Mouse (Mus musculus) T-helper 2 cell (primary cell): ENCODE measurements around the gene Krt82.

Source experiments
- in situ Hi-C: fragments of 300-600 bp; cut with MboI, MseI; formaldehyde crosslinking; loops from one replicate; pipeline ENCODE4 v1.15.1; 2025; ENCODE audit warnings: high pct_unique_total_duplicates

The Krt82 gene

DNA sequence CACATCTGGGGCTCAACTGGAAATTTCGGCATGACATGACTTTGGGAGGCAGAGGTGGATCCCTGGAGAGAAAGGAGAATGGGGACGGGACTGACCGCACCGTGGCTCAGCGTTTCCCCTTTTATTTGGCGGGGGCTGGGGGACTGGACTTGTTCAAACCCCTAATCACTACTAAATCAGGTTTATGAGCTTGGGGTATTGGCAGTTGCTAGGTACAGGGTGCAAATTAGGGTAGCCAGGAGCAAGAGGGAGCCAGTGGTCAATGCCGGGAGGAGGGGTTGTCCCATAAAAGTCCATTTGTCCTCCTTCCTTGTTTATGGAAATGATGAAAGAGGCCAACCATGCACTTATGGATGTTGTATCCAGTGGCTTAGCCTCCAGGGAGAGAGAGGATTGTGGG, at the start of gene Krt82:
Krt82 (minus strand) TSS at position 101 of the 400 bp plus-strand sequence.
- in situ Hi-C loops = no loop called here

- in situ Hi-C loops = no loop called here
Measured at GRCm38 (mm10) chr15:101599123-101599522, 48.7 kb upstream of the Krt82 start.

DNA sequence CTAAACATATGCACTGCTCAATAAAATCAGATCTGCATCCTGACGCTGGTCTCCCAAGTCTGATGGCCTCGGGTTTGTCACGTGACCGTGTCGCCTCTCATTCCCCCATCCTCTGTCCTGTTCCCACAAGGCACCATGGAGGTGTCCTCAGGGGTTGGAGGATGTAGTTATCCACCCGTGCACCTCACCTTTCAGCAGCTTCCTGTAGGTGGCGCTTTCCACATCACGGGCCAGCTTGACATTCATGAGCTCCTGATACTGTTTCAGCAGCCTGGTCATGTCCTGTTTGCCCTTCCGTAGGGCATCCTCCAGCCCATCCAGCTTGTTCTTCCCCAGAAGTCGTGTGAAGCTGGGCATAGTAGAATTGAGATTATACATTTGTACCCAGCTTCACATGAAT, 37.7 kb upstream of the Krt82 start:
- in situ Hi-C loops = no loop called here

- in situ Hi-C loops = no loop called here
Measured at GRCm38 (mm10) chr15:101584456-101584855, 34.0 kb upstream of the Krt82 start.

GRCm38 (mm10) chr15:101583211-101583965, 32.9 kb upstream of the Krt82 start:
- in situ Hi-C loops = no loop called here

GRCm38 (mm10) chr15:101581701-101582100, 31.2 kb upstream of the Krt82 start:
- in situ Hi-C loops = no loop called here

DNA sequence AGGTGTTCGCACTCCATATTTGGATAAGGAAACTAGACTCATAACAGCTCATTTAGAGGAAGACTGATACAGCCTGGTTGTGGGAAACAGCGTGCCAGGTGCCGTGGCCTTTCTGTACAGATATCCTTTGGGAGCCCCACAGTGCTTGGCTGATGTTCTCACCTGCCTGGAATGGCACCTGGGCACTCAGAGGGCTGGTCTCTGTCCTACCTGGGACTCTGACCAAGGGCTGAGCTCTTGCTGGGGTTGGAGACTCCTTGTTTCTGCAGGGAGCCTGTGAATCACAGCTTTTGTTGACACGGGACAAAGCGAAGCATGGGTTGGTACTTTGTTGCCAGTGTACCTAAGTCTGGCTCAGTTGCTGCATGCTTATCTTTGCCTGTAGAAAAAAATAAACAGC, 25.0 kb upstream of the Krt82 start:
- in situ Hi-C loops = no loop called here

DNA sequence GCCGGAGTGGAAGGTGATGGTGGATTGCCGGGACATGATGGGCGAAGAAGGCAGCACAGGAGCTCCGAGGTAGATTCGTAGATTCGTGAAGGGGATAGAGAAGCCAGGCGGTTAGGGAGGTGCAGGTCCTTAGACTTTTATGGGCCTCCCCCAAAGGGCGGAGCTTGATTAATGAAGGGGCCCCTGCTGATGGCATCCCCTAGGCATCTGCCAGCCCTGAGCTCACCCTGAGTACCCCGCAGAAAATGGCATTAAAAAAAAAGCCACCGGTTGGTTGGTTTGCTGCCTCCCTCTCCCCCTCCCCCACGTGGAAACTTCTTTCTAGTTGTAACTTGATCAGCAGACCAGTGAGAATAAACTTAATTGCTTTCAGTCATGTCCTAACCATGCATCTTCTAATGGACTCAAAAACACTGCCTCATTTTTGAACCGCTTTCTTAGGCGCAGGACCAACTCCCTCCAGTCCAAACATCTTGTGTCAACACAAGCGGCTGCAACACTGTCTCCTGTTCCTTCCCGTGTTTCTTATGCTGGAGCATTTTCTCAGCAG, 23.4 kb upstream of the Krt82 start, which contains the start of gene Krt75:
Krt75 (minus strand) TSS at position 109 of the 550 bp plus-strand sequence.
- in situ Hi-C loops = no loop called here

- in situ Hi-C loops = no loop called here
Measured at GRCm38 (mm10) chr15:101567780-101568179, 17.3 kb upstream of the Krt82 start.

- in situ Hi-C loops = no loop called here
Measured at GRCm38 (mm10) chr15:101562850-101563249, 12.4 kb upstream of the Krt82 start, which contains the start of gene Krt90. Gene Krt90, minus strand, starts transcription at chr15:101562950.

GRCm38 (mm10) chr15:101558034-101558646, 7.7 kb upstream of the Krt82 start:
- in situ Hi-C loops = no loop called here

DNA sequence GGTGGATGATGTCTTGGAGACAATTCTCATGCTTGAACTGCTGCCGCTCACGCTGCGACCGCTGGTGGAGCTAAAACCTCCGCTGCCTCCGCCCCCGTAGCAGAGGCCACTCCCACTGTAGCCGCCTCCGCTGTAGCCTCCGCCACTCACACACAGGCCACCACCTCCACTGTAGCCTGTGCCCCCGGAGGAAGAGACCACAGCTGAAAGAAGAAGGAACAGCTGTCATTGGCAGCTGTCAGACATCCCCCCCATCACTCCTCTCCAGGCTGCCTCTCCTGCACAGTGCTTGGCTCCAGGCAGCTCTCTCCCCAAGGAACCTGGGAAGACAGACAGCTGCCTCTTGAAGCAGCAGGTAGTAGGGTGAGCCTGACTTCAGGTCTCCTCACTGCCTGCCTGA, 2.7 kb upstream of the Krt82 start:
- in situ Hi-C loops = no loop called here

GRCm38 (mm10) chr15:101552188-101552587, 1.7 kb upstream of the Krt82 start:
- in situ Hi-C loops = no loop called here

GRCm38 (mm10) chr15:101544478-101544877, 6.0 kb downstream of the Krt82 start:
- in situ Hi-C loops = no loop called here

GRCm38 (mm10) chr15:101542543-101542942, 7.9 kb downstream of the Krt82 start:
- in situ Hi-C loops = no loop called here

DNA sequence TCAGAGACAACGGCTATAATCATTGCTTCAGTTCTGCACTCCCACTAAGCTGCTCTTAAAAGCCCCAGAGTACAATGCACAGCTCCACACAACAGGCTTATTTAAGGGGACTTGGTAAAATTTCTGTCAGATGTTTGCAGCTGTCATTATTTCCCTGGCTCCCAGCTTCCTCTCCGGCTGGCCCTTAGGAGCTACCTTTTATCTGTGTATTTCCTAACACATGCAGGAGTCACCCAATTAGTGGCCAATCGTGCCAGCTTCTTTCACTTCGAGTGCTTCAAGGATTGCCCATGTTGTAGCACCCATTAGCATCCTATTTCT, 11.9 kb downstream of the Krt82 start:
- in situ Hi-C loops = loop anchor here (10.0 kb wide), 1 partner anchor 436 kb away; no protein-coding TSS in a partner anchor

DNA sequence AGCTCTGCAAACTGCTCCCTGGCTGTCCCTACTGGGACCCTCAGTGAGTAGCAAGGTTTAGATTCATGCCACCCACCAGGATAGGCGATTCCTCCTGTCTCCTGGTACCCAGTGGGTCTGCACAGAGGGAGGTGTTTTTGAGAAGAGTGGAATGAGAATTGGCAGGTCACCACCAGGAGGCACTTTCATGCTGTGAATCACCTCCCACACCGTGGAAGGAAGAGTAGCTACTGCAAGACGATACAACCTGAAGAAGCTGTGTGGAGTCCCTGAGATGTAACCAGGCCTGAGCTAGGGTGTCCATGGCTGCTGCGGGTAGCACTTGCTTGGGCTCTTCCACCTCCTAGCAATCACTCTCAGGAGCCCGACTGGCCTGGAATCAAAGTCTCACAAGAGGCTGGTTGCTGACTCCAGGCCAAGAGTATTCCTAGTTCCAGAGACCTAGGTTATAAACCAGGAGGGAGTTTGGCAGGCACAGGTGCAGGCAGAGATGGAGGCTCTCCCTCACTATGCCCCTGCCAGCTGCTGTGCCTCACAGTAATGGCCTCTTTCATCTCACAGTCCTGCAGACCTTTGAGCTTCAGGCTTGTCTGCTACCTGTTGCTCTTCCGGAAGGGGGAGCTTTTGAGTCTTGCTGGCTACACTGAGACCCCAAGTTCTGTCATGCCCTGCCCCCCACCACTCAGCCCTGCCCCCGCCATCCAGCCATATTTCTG, 12.4 kb downstream of the Krt82 start:
- in situ Hi-C loops = loop anchor here (10.0 kb wide), 1 partner anchor 437 kb away; no protein-coding TSS in a partner anchor

DNA sequence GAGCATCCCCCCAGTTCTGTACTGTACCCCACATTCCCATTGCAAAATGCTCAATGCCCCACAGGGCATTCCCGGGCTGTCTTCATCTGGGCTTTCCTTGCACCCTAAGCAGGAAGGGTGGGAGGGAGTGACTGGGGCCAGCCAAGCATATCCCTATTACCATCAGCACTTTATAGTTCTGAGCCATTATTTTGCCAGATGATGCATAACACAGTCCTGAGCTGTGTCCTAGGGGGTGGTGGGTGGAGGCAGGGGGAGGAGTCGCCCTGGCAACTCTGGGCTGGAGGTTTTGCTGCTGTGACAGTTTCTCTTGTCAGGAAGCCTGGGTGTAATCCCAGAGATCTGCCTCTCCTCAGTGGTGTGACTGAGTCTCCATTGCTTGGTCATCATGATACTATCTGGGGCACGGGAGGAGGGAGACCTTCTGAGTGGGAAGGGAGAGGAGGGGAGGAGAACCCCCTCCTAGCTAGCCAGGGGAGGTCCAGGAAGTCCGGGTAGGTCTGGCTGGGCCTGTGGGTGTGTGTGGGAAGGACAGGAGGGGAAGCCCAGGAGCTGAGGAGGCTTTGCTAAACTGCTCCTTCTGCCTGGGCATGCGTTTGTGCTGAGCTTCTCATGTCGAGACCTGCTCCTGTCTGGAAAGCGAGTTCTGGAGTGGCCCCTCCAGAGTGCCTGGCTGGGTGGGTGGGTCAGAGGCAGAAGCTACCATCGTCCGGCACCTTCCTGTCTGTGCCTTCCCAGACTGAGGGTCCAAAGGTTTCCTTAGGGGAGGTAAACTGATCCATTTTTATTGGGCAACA, 14.2 kb downstream of the Krt82 start:
- in situ Hi-C loops = loop anchor here (10.0 kb wide), 1 partner anchor 439 kb away; no protein-coding TSS in a partner anchor

DNA sequence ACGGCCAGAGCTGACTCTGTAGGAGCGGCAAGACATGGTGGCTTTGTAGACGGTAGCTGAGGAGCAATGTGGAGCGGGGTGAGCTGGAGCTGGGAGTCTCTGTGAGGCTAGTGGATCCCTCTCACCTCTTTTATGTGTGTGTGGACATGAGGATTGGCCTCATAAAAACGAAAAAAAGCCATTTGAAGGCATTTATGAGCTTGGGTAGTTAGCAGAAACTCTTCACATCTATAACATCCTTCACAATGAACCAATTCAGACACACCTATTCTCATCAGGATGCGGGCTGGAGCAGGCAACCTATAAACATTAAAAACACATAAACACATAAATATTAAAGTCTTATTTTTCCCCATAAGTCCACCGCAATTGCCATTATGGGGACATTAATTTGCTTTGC, 17.7 kb downstream of the Krt82 start, which contains the start of gene Krt84:
Krt84 (minus strand) TSS at position 101 of the 400 bp plus-strand sequence.
- in situ Hi-C loops = loop anchor here (10.0 kb wide), 1 partner anchor 442 kb away; no protein-coding TSS in a partner anchor

DNA sequence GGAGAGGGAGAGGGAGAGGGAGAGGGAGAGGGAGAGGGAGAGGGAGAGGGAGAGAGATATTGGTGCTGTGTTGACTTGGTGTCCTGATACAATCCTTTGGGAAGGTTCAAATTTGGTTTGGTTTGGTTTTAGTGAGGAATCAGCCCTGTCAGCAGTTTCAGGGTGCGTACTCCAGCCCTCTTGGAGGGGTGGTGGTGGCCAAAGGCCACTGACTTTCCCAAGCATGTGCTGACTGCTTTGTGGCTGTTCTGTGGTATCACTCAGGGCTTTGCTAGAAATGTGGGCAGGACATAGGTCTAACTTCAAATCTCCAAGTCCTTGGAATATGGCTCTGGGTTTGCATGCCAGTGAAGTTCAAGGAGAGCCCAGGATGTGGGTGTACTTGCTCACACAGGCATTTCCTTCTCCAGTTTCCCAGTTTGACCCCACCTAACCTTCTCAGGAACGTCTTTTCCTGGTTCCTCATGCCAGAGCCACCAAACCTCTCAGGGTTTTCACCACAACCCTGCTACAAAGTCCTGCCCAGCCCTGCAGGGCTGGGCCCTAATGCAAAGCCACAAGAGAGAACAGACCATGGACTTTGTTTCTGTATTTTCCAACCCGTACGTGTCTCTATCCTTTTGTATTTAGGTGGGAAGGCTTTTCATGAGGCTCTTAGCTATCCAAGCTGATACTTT, 27.8 kb downstream of the Krt82 start:
- in situ Hi-C loops = no loop called here
